Mouse (Mus musculus) embryonic facial prominence, embryonic 15.5 days (tissue): ENCODE data around the gene Acer2. TPM values are rescaled to one million over a fixed set of nuclear protein-coding genes. Genes with fewer than 3 reads are reported as not detected.
A peak's percentile ranks its signal among the peaks of the same experiment; 100 is the strongest.
"Not testable (repeated sequence)": the region's sequence is repeated elsewhere in the genome, so short reads cannot be mapped to it uniquely, and the experiment has no call there.

Source experiments
- ATAC-seq: fragments of 200-750 bp; cut with Nextera tagmentation; 2 replicates; pipeline ENCODE4 v1.8.0; 2017; ENCODE audit warnings: low read depth, moderate TSS enrichment; ENCODE audit not compliant: insufficient number of reproducible peaks, low FRiP score, low TSS enrichment
- H3K27ac ChIP-seq: fragments of 300-500 bp; sonication (generic); replicated peaks from 2 replicates; pipeline ENCODE4 v1.5.1; 2015; ENCODE audit warnings: mild to moderate bottlenecking, inconsistent platforms
- H3K27me3 ChIP-seq: fragments of 300-500 bp; sonication (generic); 2 replicates; pipeline ENCODE4 v1.6.1; 2015; ENCODE audit warnings: inconsistent platforms
- H3K36me3 ChIP-seq: fragments of 300-500 bp; sonication (generic); 2 replicates; pipeline ENCODE4 v1.6.1; 2015; ENCODE audit warnings: mild to moderate bottlenecking, inconsistent platforms
- H3K4me1 ChIP-seq: fragments of 300-500 bp; sonication (generic); 2 replicates; pipeline ENCODE4 v1.6.1; 2015; ENCODE audit warnings: inconsistent platforms
- H3K4me2 ChIP-seq: fragments of 300-500 bp; sonication (generic); replicated peaks from 2 replicates; pipeline ENCODE4 v1.6.1; 2015; ENCODE audit warnings: mild to moderate bottlenecking, inconsistent platforms
- H3K4me3 ChIP-seq: fragments of 300-500 bp; sonication (generic); replicated peaks from 2 replicates; pipeline ENCODE4 v1.5.1; 2015; ENCODE audit warnings: mild to moderate bottlenecking, inconsistent platforms
- H3K9ac ChIP-seq: fragments of 300-500 bp; sonication (generic); 2 replicates; pipeline ENCODE4 v1.6.1; 2015; ENCODE audit warnings: inconsistent platforms
- H3K9me3 ChIP-seq: fragments of 300-500 bp; sonication (generic); replicated peaks from 2 replicates; pipeline ENCODE4 v1.6.1; 2016; ENCODE audit warnings: inconsistent platforms
- WGBS: fragments of 180-500 bp; shearing (Covaris S2); methylation state at CpG from one replicate; pipeline ENCODE4 v1.1.7; 2015; 5-methylcytosine and 5-hydroxymethylcytosine counted together
- polyA plus RNA-seq: library from polyadenylated mRNA; unstranded; fragments of >200 nt; fragmentation: Nextera tagmentation; extraction: Ambion mirVana; gene quantifications from 2 replicates; pipeline ENCODE4 v1.2.1, GENCODE M21; 2015

Acer2 gene
- 16.0 and 16.3 TPM in 2 replicates for polyA plus RNA-seq

DNA sequence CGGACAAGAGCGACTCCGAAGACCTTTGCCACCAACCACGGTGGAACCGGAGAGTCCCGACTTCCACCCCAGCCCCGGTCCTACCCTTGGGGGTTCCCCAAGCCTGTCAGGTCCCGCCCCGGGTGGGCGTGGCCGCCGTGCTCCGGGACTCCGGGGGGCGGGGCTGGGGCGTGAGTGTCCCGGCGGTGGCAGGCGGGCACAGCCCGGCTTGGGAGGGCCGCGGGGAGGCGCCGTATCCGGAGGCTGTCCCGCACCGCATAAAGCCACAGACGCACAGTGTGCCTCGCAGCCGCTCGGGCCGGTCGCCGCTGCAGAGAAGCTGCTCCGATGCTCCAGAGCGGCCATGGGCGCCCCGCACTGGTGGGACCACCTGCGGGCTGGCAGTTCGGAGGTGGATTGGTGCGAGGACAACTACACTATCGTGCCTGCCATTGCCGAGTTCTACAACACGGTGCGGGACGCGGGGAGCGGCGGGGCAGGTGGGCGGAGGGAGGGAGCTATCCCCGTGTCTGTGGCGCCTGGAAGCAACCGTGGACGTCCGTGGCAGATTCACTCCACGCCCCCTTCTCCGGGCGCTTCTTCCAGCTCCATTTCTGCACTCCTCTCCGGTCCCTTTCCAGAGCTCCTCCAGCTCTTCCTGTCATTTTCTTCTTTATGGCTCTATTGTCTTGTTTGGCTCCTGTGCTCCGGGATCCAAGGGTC is at the start of gene Acer2:
TSS of gene Acer2 (plus strand) at position 251 of the 702 bp plus-strand sequence.
- peak within 1 kb of the TSS; percentile 97 for H3K4me2 ChIP-seq
- H3K27me3 ChIP-seq = no peaks in the 10 kb centered on the region
- H3K4me1 ChIP-seq = peaks cover 19% of the 10 kb centered on the region; the same call in 1 of the 2 replicates
- no peak within 1 kb of the TSS for H3K27ac ChIP-seq
- under 1% methylated on average over 59 of the region's 60 CpGs for WGBS
- peak; percentile 86 for ATAC-seq
- no peaks in the 10 kb centered on the region for H3K36me3 ChIP-seq
- peak within 1 kb of the TSS; percentile 55 for H3K9ac ChIP-seq
- H3K4me3 ChIP-seq = peak within 1 kb of the TSS; percentile 69
- H3K9me3 ChIP-seq = no peaks in the 10 kb centered on the region

DNA sequence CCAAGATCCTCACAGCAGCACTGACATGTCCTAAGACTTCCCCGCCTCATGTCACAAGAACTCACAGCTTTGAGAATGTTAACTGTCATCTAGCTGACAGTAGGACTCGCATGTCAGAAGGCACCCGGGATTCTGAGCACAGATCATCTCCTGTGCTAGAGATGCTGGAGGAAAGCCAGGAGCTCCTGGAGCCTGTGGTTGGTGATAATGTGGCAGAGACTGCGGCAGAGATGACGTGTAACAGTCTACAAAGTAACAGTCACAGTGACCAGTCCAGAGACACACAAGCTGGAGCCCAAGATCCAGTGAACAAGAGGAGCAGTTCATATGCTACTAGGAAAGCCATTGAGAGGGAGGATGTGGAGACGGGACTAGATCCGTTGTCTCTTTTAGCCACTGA is 49.1 kb upstream of the Acer2 start:
- no peaks in the 10 kb centered on the region for H3K4me1 ChIP-seq
- WGBS = 89% methylated on average over 7 of the region's 7 CpGs
- no peak overlapping the region for H3K4me2 ChIP-seq
- no peak for ATAC-seq
- no peaks in the 10 kb centered on the region for H3K27me3 ChIP-seq
- H3K36me3 ChIP-seq = peaks cover 58% of the 10 kb centered on the region
- H3K9me3 ChIP-seq = no peaks in the 10 kb centered on the region
- H3K9ac ChIP-seq = no peak overlapping the region
- H3K27ac ChIP-seq = no peak overlapping the region
- H3K4me3 ChIP-seq = no peak overlapping the region

DNA sequence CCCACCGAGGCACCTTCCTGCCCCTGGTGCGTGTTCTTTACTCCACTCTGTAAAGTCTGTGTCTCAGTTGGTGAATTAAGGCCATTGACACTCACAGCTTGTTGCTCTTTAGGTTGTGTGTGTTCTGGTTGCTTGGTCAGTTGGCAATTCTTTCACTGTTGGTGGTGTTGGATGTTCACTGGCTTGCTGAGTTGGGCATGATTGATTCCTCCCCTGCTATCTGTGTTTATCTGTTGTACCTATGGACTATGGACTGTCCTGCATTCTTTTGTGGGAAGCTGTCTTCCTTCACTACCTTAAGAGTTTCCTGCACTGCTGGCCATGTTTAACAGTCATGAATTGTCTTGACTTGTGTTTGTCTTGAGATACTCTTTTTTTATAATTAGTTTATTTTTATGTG is 42.3 kb upstream of the Acer2 start:
- H3K27ac ChIP-seq = no peak overlapping the region
- H3K9ac ChIP-seq = no peak overlapping the region
- peaks cover 43% of the 10 kb centered on the region for H3K36me3 ChIP-seq
- no peak overlapping the region for H3K4me3 ChIP-seq
- H3K4me1 ChIP-seq = no peaks in the 10 kb centered on the region
- no peaks in the 10 kb centered on the region for H3K9me3 ChIP-seq
- 96% methylated on average over 2 of the region's 2 CpGs for WGBS
- H3K27me3 ChIP-seq = no peaks in the 10 kb centered on the region
- H3K4me2 ChIP-seq = no peak overlapping the region
- ATAC-seq = no peak

DNA sequence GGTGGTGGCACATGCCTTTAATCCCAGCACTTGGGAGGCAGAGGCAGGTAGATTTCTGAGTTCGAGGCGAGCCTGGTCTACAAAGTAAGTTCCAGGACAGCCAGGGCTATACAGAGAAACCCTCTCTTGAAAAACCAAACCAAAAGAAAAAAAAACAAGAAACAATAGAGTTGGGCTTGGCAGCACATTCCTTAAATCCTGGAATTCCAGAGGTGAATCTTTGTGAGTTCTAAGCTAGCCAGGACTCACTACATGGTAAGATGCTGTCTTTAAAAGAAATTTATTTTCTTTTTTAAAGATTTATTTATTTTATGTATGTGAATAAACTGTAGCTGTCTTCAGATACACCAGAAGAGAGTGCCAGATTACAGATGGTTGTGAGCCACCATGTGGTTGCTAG is 33.1 kb upstream of the Acer2 start:
- not testable (repeated sequence) for H3K4me1 ChIP-seq, H3K27ac ChIP-seq, H3K9me3 ChIP-seq, H3K4me3 ChIP-seq, H3K4me2 ChIP-seq, ATAC-seq, H3K9ac ChIP-seq, H3K27me3 ChIP-seq
- WGBS = 97% methylated on average over 2 of the region's 2 CpGs
- peaks cover 62% of the 10 kb centered on the region for H3K36me3 ChIP-seq

DNA sequence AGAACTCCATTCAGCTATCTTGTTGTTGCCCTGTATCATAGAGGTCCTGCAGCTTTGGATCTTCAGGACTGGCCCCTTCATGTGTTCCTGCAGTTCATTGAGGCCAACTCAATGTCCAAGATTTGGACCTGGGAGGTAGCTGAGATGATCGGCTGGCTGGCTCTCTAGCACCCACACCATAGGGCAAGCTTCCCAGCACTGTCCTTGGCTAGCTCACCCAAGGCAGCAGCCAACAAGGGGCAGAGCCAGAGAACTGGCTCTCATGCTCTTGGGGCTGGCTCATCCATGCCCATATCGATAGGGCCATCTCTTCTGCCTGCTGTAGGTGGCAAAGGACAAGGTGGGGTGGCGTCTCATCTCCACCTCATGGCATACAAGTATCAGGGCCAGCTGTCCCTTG is 28.8 kb upstream of the Acer2 start:
- Histone ChIP-seq H3K27me3 (no peaks in the 10 kb centered on the region), H3K9me3 (no peaks in the 10 kb centered on the region), H3K4me1 (no peaks in the 10 kb centered on the region), H3K4me2 (no peak overlapping the region), H3K27ac (no peak overlapping the region), H3K4me3 (no peak overlapping the region), H3K36me3 (peaks cover 56% of the 10 kb centered on the region), H3K9ac (no peak overlapping the region)
- no peak for ATAC-seq
- 92% methylated on average over 3 of the region's 3 CpGs for WGBS

DNA sequence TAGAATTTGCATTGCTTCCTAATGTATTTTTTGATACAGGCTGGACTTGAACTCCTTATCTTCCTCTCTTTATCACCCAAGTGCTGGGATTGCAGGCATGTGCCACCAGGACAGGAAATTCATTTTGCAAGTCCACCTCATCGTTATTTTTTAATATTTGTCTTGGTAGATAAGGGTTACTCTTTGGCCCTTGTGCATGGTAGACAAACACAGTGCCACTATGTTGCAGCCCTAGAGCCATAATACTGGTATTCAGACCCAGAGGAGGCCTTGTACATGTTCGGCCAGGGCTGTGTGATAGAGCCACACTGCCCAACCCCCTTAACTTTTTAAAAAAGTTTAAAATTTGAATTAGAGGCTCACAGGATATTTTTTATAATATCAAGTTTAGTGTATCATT is 26.9 kb upstream of the Acer2 start:
- Histone ChIP-seq H3K27ac (no peak overlapping the region), H3K9ac (no peak overlapping the region), H3K36me3 (peaks cover 52% of the 10 kb centered on the region), H3K27me3 (no peaks in the 10 kb centered on the region), H3K9me3 (no peaks in the 10 kb centered on the region), H3K4me2 (no peak overlapping the region), H3K4me3 (no peak overlapping the region), H3K4me1 (no peaks in the 10 kb centered on the region)
- WGBS = 87% methylated on average over 2 of the region's 2 CpGs
- no peak for ATAC-seq

DNA sequence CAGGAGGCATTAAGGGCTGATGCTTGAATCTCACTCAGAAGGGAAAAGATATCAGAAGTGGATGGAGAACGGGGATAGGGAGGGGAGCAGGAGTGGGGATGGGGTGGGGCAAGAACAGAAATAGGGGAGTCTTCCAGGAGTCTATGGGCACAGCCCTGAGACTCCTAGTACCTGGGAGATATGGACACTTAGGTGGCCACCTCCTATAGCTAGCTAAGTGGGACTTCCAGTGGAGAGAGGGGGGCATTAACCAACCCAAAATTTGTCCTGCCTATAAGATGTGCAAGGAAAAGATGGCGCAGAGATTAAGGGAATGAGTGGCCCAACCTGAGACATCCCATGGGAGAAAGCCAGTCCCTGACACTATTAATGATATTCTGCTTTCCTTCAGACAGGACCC is 22.9 kb upstream of the Acer2 start:
- peaks cover 50% of the 10 kb centered on the region for H3K36me3 ChIP-seq
- no peaks in the 10 kb centered on the region for H3K9me3 ChIP-seq
- H3K4me1 ChIP-seq = 0 out of 2 replicates have a peak, but pooled peaks cover 4% of the 10 kb centered on the region
- no peaks in the 10 kb centered on the region for H3K27me3 ChIP-seq
- no peak overlapping the region for H3K4me3 ChIP-seq
- H3K4me2 ChIP-seq = no peak overlapping the region
- no peak for ATAC-seq
- WGBS = 75% methylated on average over 2 of the region's 2 CpGs
- H3K9ac ChIP-seq = no peak overlapping the region
- no peak overlapping the region for H3K27ac ChIP-seq

DNA sequence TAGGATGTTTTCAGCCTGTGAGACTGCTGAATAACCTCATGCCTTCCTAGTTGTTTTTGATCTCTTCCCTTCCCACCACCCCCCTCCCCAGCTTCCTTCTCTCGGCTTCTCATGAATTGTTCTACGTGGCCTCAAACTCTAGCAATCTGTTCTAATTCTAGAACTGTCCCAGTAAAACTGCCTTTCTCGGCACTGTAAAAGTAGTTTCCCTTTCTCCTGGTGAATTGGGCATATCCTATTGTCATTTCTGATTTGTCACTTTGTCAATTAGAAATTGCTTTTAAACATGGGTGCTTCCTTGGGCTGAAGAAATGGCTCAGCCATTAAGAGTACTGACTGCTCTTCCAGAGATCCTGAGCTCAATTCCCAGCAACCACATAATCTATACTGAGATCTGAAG is 22.2 kb upstream of the Acer2 start:
- ATAC-seq = no peak
- Histone ChIP-seq H3K9ac (no peak overlapping the region), H3K4me1 (0 out of 2 replicates have a peak, but pooled peaks cover 4% of the 10 kb centered on the region), H3K27ac (no peak overlapping the region), H3K36me3 (peaks cover 50% of the 10 kb centered on the region), H3K4me3 (no peak overlapping the region), H3K27me3 (no peaks in the 10 kb centered on the region), H3K9me3 (no peaks in the 10 kb centered on the region), H3K4me2 (no peak overlapping the region)
- 67% methylated on average over 3 of the region's 3 CpGs for WGBS

DNA sequence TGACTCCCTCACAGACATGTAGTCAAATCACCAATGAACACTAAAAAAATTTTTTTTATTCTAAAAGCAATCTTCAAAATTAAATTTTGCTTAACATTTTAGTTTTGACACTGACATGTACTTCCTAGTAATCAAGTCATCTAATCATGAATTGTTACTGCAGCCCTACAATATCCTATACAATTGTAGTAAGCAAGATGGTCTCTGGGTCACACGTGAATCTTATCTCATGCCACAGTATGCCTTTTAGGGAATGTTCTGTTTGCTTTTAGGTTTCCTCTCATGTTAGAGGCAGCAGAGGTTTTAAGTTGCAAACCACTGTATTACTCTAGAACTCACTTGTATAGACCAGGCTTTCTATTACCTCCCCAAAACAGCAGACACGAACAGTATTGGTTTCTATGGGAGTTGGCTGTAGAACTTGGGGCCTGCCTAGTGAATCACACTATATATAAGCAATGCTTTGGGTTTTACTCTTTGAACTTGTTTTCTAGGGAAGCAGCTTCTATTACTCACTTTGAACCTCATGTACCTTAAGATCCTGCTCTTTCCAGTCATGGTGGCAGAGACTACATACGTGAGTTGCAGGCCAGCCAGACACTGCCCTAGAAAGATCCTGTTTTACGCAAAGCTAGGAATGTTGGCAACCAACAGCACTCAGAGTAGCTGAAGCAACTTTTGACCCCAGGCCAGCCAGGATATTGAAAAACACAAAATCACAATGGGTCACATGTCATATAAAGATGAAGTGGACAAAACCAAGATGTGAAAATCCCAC is 21.2 kb upstream of the Acer2 start:
- no peak for ATAC-seq
- H3K36me3 ChIP-seq = peaks cover 41% of the 10 kb centered on the region
- no peak overlapping the region for H3K4me3 ChIP-seq
- no peak overlapping the region for H3K9ac ChIP-seq
- no peak overlapping the region for H3K27ac ChIP-seq
- no peak overlapping the region for H3K4me2 ChIP-seq
- no peaks in the 10 kb centered on the region for H3K27me3 ChIP-seq
- 89% methylated on average over 4 of the region's 4 CpGs for WGBS
- H3K9me3 ChIP-seq = no peaks in the 10 kb centered on the region
- H3K4me1 ChIP-seq = 0 out of 2 replicates have a peak, but pooled peaks cover 4% of the 10 kb centered on the region

DNA sequence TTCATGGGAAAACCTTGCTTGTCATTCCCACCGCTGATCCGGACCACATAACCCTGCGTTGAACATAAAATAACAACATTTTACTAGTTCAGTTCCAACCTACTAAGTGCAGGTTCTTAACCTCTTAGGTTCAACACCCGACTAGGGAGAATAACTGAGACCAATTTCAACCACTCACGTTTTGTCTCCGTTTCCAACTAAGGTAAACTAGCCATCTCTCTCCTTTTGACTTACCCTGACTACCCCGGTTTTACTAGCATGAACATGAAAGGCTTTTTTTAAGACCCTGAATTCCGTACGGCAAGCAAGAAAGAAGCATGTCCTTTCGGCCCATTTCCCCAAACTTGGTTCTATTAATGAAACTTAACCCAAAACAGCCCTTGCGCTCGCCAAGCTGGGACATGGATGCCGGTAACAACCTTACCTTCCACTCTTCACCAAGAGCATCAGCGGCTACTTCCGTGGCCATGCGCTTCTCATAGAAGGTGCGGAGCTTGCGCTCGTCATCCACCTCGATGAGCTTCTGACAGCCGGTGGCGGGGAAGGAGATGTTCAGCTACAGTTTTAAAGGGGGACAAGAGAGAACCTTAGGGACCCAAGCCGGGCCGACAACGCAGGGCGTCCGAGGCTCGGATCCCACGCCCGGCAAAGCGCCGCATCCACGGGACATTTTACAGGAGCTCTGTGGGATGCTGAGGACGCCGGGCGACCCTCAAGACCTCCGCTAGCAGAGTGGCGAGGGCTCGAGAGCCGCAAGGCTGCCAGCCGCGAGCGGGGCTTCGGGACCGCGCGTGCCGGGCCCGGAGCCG is 17.7 kb upstream of the Acer2 start:
- Histone ChIP-seq H3K4me1 (0 out of 2 replicates have a peak, but pooled peaks cover 4% of the 10 kb centered on the region), H3K36me3 (peaks cover 30% of the 10 kb centered on the region), H3K9me3 (no peaks in the 10 kb centered on the region), H3K4me3 (peak overlapping the region; percentile 91), H3K27ac (peak overlapping the region; percentile 98), H3K4me2 (peak overlapping the region; percentile 78), H3K9ac (peak overlapping the region; percentile 98), H3K27me3 (no peaks in the 10 kb centered on the region)
- WGBS = 2% methylated on average over 50 of the region's 50 CpGs
- ATAC-seq = 0 out of 2 replicates have a peak, but pooled peaks have one; percentile 1
